Mouse (Mus musculus) neural tube, embryonic 14.5 days (tissue): ENCODE results near the gene Kcnq1. TPM values are rescaled to one million over a fixed set of nuclear protein-coding genes. Genes with fewer than 3 reads are reported as not detected.
A peak's percentile ranks its signal among the peaks of the same experiment; 100 is the strongest.

Experiments used
- ATAC-seq: fragments of 200-750 bp; cut with Nextera tagmentation; 2 replicates; pipeline ENCODE4 v1.8.0; 2017; ENCODE audit warnings: low read depth, mild to moderate bottlenecking, moderate TSS enrichment, moderate library complexity
- H3K27ac ChIP-seq: fragments of 300-500 bp; sonication (generic); 2 replicates; pipeline ENCODE4 v1.5.1; 2014; ENCODE audit warnings: low read depth, mild to moderate bottlenecking, control low read depth, low read length, moderate library complexity, mixed read lengths
- H3K27me3 ChIP-seq: fragments of 300-500 bp; sonication (generic); 2 replicates; pipeline ENCODE4 v1.6.1; 2014; ENCODE audit warnings: low read length; ENCODE audit not compliant: control insufficient read depth, insufficient read depth
- H3K36me3 ChIP-seq: fragments of 300-500 bp; sonication (generic); 2 replicates; pipeline ENCODE4 v1.6.1; 2014; ENCODE audit warnings: low read length, mixed read lengths; ENCODE audit not compliant: control insufficient read depth, insufficient read depth
- H3K4me1 ChIP-seq: fragments of 300-500 bp; sonication (generic); 2 replicates; pipeline ENCODE4 v1.6.1; 2014; ENCODE audit warnings: low read length; ENCODE audit not compliant: control insufficient read depth, insufficient read depth
- H3K4me2 ChIP-seq: fragments of 300-500 bp; sonication (generic); 2 replicates; pipeline ENCODE4 v1.6.1; 2014; ENCODE audit warnings: mild to moderate bottlenecking, low read depth, low read length, control low read depth
- H3K4me3 ChIP-seq: fragments of 300-500 bp; sonication (generic); 2 replicates; pipeline ENCODE4 v1.5.1; 2014; ENCODE audit warnings: low read depth, low read length, control low read depth, mixed read lengths
- H3K9ac ChIP-seq: fragments of 300-500 bp; sonication (generic); replicated peaks from 2 replicates; pipeline ENCODE4 v1.6.1; 2014; ENCODE audit warnings: low read depth, mild to moderate bottlenecking, control low read depth, low read length, mixed read lengths
- H3K9me3 ChIP-seq: fragments of 300-500 bp; sonication (generic); 2 replicates; pipeline ENCODE4 v1.6.1; 2016; ENCODE audit warnings: low read length; ENCODE audit not compliant: control insufficient read depth
- WGBS: fragments of 180-500 bp; shearing (Covaris S2); extraction: QIAGEN DNeasy Blood & Tissue Kit; methylation state at CpG from one replicate; pipeline ENCODE4 v1.1.7; 2014; 5-methylcytosine and 5-hydroxymethylcytosine counted together
- polyA plus RNA-seq: library from polyadenylated mRNA; unstranded; fragments of >200 nt; fragmentation: Nextera tagmentation; extraction: Ambion mirVana; gene quantifications from 2 replicates; pipeline ENCODE4 v1.2.1, GENCODE M21; 2014

The Kcnq1 gene
- polyA plus RNA-seq, 1 experiment from 2014 or later: 2.4 TPM

DNA sequence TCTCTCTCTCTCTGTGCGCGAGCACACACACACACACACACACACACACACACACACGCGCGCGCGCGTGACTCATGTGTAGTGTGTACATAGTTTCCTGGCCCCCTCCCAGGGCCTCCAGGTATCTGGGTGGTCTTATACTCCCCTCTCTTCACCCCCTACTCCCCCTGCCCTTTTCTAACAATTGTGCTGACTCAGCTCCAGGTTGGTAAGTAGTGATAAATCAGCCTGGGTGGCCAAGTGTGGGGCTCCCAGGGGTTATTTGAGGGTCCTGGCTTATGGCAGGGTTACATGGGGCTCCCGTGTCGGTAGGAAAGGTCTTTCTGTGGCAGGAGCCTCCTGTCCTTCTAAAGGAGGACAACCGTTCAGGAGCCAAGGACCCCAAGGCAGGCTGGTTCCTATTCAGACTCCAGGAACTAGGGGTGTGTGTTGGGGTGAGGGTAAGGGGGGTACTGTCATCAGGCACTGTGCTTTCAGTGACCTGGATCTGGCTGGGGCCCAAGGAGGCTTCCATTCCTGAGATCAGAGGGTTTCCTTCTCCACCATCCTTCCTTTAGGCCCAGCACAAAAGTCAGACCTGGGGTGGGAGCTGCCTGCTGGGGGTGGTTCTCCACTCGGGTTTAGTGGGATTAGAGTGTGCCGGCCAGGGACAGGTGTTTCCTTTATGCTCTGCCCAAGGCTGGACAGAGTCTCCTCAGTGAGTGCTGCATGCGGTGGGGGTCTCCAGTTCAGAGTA lies 52.7 kb downstream of the Kcnq1 start:
- peak; percentile 38; the same call in 1 of the 2 replicates for ATAC-seq
- peaks cover 12% of the 10 kb centered on the region for H3K4me1 ChIP-seq
- no peak overlapping the region for H3K4me3 ChIP-seq
- no peaks in the 10 kb centered on the region for H3K27me3 ChIP-seq
- no peak overlapping the region for H3K4me2 ChIP-seq
- WGBS: 67% methylated on average over 14 of the region's 14 CpGs
- H3K36me3 ChIP-seq: no peaks in the 10 kb centered on the region
- H3K27ac ChIP-seq: no peak overlapping the region
- H3K9me3 ChIP-seq: no peaks in the 10 kb centered on the region
- no peak overlapping the region for H3K9ac ChIP-seq

DNA sequence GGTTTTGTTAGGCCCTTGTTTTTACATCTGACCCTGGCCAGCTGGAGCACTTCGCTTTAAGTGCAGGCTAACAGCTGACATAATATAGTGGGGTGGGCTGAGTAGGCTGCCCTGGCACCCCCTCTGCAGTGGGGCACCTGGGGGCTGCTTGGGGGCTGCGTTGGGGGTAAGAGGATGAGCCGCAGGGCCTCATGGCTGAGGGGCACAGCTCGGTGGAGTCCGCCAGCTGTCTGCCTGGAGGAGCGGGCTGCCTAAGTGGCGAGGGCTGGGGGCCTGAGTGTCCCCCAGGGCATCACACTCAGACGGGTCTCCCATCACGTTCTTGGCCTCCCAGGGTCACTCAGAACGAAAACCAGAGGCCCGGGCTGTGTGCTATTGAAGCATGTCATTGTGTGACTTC lies 53.3 kb downstream of the Kcnq1 start:
- no peak overlapping the region for H3K9ac ChIP-seq
- H3K4me2 ChIP-seq: no peak overlapping the region
- H3K4me1 ChIP-seq: peaks cover 6% of the 10 kb centered on the region
- H3K27me3 ChIP-seq: no peaks in the 10 kb centered on the region
- no peaks in the 10 kb centered on the region for H3K9me3 ChIP-seq
- 0 out of 2 replicates have a peak, but pooled peaks have one; percentile 9 for ATAC-seq
- WGBS: 31% methylated on average over 11 of the region's 11 CpGs
- H3K4me3 ChIP-seq: no peak overlapping the region
- H3K27ac ChIP-seq: no peak overlapping the region
- no peaks in the 10 kb centered on the region for H3K36me3 ChIP-seq

DNA sequence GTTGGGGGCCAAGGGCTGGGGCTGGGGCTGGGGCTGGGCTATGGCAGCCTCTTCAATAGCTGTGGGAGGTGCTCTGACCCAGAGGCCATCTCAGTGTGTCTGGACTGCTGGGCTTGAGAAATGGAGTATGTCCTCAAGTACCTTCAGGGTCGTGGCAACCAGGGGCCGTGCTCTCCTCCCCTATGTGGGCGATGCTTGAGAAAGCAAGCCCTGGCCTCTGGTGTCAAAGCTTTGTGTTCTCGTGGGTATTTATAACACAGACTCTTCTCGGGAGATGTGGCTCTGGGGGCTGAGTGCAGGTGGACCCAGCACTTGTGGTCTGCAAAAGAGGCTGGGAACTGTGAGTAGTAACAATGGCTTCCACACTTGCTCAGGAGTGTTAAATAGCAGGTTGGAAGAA lies 53.9 kb downstream of the Kcnq1 start:
- Histone ChIP-seq H3K4me2 (no peak overlapping the region), H3K4me3 (no peak overlapping the region), H3K9me3 (no peaks in the 10 kb centered on the region), H3K27me3 (no peaks in the 10 kb centered on the region), H3K4me1 (peaks cover 1% of the 10 kb centered on the region; the same call in 1 of the 2 replicates), H3K36me3 (no peaks in the 10 kb centered on the region), H3K9ac (no peak overlapping the region), H3K27ac (no peak overlapping the region)
- ATAC-seq: no peak
- 66% methylated on average over 5 of the region's 5 CpGs for WGBS

DNA sequence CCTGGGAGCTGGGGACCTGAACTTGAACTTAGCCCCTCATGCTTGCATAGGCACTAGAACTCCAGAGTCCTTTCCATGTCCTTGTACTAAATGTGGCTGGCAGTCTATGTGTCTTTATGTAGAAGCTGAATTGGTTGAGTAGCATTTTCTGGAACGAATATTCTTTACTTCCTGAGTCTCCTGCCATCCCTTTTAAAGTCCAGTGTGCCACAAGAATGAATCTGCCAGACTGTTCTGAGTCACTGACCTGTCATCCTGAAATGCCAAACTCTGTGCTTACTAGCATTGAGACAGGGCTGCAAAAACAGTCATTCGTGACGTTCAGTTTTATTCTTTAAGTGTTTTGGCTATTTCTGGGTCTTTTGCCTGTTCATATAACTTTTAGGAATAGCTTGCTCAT lies 55.9 kb downstream of the Kcnq1 start:
- Histone ChIP-seq H3K9ac (no peak overlapping the region), H3K36me3 (no peaks in the 10 kb centered on the region), H3K4me3 (no peak overlapping the region), H3K27ac (no peak overlapping the region), H3K27me3 (no peaks in the 10 kb centered on the region), H3K9me3 (no peaks in the 10 kb centered on the region), H3K4me2 (no peak overlapping the region), H3K4me1 (no peaks in the 10 kb centered on the region; the same call in 1 of the 2 replicates)
- no peak for ATAC-seq
- WGBS: 78% methylated on average over 3 of the region's 3 CpGs

DNA sequence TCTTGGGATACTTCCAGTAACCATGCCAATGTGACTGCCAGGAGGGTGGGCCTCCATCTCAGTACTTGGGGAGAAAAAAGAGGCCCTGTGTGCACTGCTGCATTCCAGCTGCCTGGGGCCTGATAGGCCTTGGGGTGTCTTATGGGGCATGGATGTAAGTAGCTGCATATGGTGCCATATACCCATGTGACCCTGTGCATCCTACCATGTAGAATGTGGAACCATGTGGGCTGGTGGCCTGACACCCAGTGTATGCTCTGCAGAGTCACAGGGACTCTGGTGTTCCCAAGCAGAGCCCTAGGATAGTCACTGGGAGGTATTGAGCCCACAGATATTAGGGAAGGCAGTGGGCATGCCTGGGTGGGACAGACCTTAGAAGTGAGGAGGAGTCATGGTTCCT lies 57.9 kb downstream of the Kcnq1 start:
- Histone ChIP-seq H3K4me1 (no peaks in the 10 kb centered on the region; the same call in 1 of the 2 replicates), H3K27ac (no peak overlapping the region), H3K9ac (no peak overlapping the region), H3K27me3 (no peaks in the 10 kb centered on the region), H3K4me3 (no peak overlapping the region), H3K9me3 (no peaks in the 10 kb centered on the region), H3K4me2 (no peak overlapping the region), H3K36me3 (no peaks in the 10 kb centered on the region)
- ATAC-seq: no peak

DNA sequence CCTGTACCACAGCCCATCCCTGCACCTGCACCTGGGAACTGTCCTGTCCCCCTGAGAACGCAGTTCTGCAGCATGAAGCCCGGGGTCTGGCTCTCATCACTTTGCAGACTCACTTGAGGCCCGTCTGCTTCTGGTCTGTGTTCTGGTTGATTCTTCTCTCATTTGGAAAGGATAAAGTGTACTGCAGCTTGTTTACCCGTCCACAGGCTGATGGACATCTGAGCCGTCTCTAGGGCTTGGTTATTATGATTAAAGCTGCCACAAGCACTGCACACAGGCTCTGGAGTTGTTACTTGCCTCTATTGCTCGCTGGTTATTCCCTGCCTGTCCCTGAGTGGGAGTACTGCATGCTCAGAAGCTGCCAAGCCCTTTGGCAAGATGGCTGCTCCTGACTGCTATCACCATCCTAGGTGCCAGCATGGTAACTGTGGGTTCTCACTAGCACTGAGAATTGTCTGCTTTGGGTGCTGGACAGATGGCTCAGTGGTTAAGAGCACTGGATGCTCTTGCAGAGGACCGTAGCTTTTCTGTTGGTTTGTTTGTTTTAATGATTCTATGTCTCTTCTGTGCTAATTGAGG lies 59.6 kb downstream of the Kcnq1 start:
- no peak overlapping the region for H3K27ac ChIP-seq
- no peak for ATAC-seq
- 78% methylated on average over 7 of the region's 7 CpGs for WGBS
- H3K9me3 ChIP-seq: no peaks in the 10 kb centered on the region
- H3K4me1 ChIP-seq: no peaks in the 10 kb centered on the region
- no peak overlapping the region for H3K4me2 ChIP-seq
- H3K36me3 ChIP-seq: no peaks in the 10 kb centered on the region
- no peaks in the 10 kb centered on the region for H3K27me3 ChIP-seq
- no peak overlapping the region for H3K4me3 ChIP-seq
- H3K9ac ChIP-seq: no peak overlapping the region

DNA sequence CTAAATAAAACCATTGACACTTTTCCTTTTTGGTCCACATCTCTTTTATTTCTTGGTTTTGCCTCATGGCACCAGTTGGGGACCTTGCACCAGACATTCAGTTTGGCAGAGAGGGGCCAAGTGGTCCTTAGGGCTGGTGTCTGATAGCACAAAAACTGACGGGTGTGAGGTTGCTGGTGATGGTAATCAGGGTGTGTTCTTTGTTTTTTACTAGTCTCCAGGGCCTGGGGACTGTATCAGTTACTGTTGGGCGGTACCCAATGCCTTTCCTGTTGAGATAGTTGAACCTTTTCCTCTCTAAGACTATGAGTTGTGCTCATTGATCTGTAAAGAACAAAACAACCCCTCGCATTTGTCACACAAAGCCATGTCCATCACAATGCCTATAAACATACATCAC lies 61.1 kb downstream of the Kcnq1 start:
- ATAC-seq: no peak
- no peaks in the 10 kb centered on the region for H3K27me3 ChIP-seq
- H3K4me3 ChIP-seq: no peak overlapping the region
- no peak overlapping the region for H3K27ac ChIP-seq
- H3K9me3 ChIP-seq: no peaks in the 10 kb centered on the region
- no peak overlapping the region for H3K4me2 ChIP-seq
- H3K36me3 ChIP-seq: no peaks in the 10 kb centered on the region
- no peak overlapping the region for H3K9ac ChIP-seq
- no peaks in the 10 kb centered on the region for H3K4me1 ChIP-seq
- 73% methylated on average over 3 of the region's 3 CpGs for WGBS

DNA sequence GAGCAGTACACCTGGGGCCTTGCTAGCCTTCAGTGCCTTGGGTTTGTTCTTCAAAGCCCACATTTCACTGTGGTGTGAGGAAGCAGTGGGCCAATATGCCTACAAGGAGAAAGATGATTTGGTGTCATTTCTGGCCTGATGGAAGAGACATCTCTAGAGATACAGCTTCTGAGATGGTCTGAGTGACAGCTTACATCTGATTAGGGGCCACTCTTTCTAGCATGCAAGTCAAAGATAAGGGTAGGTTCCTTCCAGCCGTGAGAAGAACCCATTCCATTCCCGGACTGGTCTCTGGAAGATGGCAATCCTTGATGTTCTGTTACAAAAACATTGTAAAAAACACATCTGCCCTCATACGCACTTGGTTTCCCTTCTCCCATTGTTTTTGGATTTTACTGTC lies 63.2 kb downstream of the Kcnq1 start:
- Histone ChIP-seq H3K9me3 (no peaks in the 10 kb centered on the region), H3K27me3 (no peaks in the 10 kb centered on the region), H3K9ac (no peak overlapping the region), H3K36me3 (no peaks in the 10 kb centered on the region), H3K4me3 (no peak overlapping the region), H3K4me1 (no peaks in the 10 kb centered on the region), H3K27ac (no peak overlapping the region), H3K4me2 (no peak overlapping the region)
- 79% methylated on average over 3 of the region's 3 CpGs for WGBS
- ATAC-seq: no peak

DNA sequence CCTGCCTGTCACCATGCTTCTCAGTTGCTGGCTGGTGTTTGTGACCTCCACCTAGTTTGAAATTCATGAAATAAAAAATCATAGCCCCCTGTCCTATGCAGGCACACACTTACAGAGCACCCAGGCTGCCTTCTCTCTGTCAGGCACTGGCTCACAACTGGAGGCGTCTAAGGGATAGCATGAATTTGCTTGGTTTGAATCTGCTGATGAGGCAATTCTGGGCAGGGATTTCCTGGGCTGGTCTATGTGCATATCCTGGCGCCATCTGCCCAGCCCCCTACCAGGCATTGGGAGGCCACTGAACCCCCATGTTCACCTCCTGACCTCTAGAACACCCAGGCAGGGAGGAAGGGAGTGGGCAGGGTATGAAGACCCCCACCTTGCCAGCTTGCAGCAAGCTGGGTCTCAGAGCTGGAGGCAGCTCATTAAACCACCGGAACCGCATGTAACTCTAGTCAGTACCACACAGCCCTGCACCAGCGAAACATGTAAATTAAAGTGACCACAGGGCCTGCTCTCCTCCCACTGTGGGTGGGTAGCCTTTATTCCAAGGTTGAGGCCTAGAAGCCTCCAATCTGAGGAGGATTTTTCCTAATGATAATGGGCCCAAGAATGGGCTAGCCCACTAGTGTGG lies 66.9 kb downstream of the Kcnq1 start:
- Histone ChIP-seq H3K36me3 (no peaks in the 10 kb centered on the region), H3K27ac (no peak overlapping the region), H3K27me3 (no peaks in the 10 kb centered on the region), H3K4me3 (no peak overlapping the region), H3K9me3 (no peaks in the 10 kb centered on the region), H3K4me1 (no peaks in the 10 kb centered on the region), H3K4me2 (no peak overlapping the region), H3K9ac (no peak overlapping the region)
- WGBS: 63% methylated on average over 5 of the region's 5 CpGs
- ATAC-seq: no peak
